Mouse (Mus musculus) adrenal gland, postnatal 4 days (tissue): ENCODE measurements around the gene Eln. TPM values are rescaled to one million over a fixed set of nuclear protein-coding genes. Genes with fewer than 3 reads are reported as not detected.
A peak's percentile ranks its signal among the peaks of the same experiment; 100 is the strongest.

ENCODE experiments used
- DNase-seq, 2 experiments: peaks; one replicate each; pipeline ENCODE4 v3.0.0; 2021 to 2022; ENCODE audit warnings: low spot score in 2 of 2, mixed read lengths in 2 of 2
- total RNA-seq, 2 experiments: library from RNA; stranded (reverse); gene quantifications; 2 replicates each; pipeline ENCODE4 v1.2.3; 2021

The Eln gene
- total RNA-seq, 2 experiments from 2014 or later: 192 to 231 TPM

GRCm38 (mm10) chr5:134745801-134746200 lies 1.3 kb downstream of the Eln start:
- no peak for DNase-seq

GRCm38 (mm10) chr5:134745000-134745399 lies 2.1 kb downstream of the Eln start:
- DNase-seq: no peak

- no peak for DNase-seq
These were observed 3.1 kb downstream of the Eln start for GRCm38 (mm10) chr5:134743991-134744390.

- no peak for DNase-seq
These were observed 4.8 kb downstream of the Eln start for GRCm38 (mm10) chr5:134742221-134742795.

GRCm38 (mm10) chr5:134740501-134741341 lies 6.4 kb downstream of the Eln start:
- no peak for DNase-seq

GRCm38 (mm10) chr5:134739951-134740350 lies 7.2 kb downstream of the Eln start:
- DNase-seq: no peak

GRCm38 (mm10) chr5:134734920-134735319 lies 12.2 kb downstream of the Eln start:
- no peak for DNase-seq

GRCm38 (mm10) chr5:134734072-134734471 lies 13.1 kb downstream of the Eln start:
- DNase-seq: no peak

GRCm38 (mm10) chr5:134733241-134733640 lies 13.9 kb downstream of the Eln start:
- DNase-seq: no peak

GRCm38 (mm10) chr5:134729124-134729523 lies 18.0 kb downstream of the Eln start:
- no peak for DNase-seq

GRCm38 (mm10) chr5:134728535-134728934 lies 18.6 kb downstream of the Eln start:
- DNase-seq: no peak

GRCm38 (mm10) chr5:134727001-134727639 lies 20.0 kb downstream of the Eln start:
- no peak for DNase-seq

GRCm38 (mm10) chr5:134725299-134725698 lies 21.8 kb downstream of the Eln start:
- no peak for DNase-seq

- DNase-seq: no peak
These were observed 27.1 kb downstream of the Eln start for GRCm38 (mm10) chr5:134720058-134720457.

- no peak for DNase-seq
These were observed 36.0 kb downstream of the Eln start for GRCm38 (mm10) chr5:134711076-134711475.

- no peak for DNase-seq
These were observed 37.8 kb downstream of the Eln start for GRCm38 (mm10) chr5:134709275-134709674.

- DNase-seq: peak; percentile 38 to 52
These were observed 43.0 kb downstream of the Eln start for GRCm38 (mm10) chr5:134704157-134704556.

- no peak for DNase-seq
These were observed 51.6 kb downstream of the Eln start for GRCm38 (mm10) chr5:134695539-134695938.

- no peak for DNase-seq
These were observed 52.0 kb downstream of the Eln start for GRCm38 (mm10) chr5:134695082-134695481.

- no peak for DNase-seq
These were observed 54.4 kb downstream of the Eln start for GRCm38 (mm10) chr5:134692704-134693103.

GRCm38 (mm10) chr5:134688718-134689284 lies 58.3 kb downstream of the Eln start:
- DNase-seq: peak; percentile 95 to 98
